Mouse (Mus musculus) ovary, postnatal 14 days (tissue): ENCODE results near the gene Syne1.

Experiments used
- DNase-seq: peaks from one replicate; pipeline ENCODE4 v3.0.0; 2022; ENCODE audit warnings: low spot score

The Syne1 gene

DNA sequence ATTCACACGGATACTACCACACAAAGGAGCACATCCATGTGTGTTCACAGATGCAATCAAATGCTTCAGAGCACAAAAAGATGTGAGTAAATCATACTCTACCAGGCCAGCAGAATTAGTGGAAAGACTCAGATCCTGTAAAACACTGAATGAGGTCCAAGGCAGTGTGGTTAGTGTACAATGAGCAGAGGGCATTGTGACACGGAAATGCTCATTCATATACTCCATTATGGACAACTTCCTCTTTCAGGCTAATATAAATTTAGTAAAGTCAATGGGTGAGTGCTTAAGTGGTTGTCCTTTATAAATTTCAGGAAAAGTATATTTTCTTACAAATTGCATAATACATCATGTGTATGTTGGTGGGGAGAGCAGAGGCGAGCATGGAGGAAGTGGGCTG, 484.2 kb downstream of the Syne1 start:
- no peak for DNase-seq

DNA sequence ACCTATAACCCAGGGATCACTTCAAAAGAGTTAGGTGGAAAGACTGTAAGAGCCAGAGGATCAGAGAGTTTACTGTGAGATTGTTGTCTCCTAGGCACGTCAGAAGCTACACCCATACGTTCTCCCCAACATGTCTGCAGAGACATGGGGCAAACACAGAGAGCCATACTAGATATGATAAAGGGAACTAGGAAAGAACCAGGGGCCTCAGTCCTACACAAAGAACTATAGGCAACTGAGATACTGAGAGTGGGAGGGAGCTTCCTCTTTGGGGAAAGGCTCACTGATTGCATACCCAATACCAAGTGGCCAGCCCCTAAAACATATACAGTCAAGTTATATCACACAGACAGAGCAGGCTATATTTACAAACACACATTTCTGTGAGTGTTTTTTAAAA, 491.3 kb downstream of the Syne1 start:
- DNase-seq = no peak

DNA sequence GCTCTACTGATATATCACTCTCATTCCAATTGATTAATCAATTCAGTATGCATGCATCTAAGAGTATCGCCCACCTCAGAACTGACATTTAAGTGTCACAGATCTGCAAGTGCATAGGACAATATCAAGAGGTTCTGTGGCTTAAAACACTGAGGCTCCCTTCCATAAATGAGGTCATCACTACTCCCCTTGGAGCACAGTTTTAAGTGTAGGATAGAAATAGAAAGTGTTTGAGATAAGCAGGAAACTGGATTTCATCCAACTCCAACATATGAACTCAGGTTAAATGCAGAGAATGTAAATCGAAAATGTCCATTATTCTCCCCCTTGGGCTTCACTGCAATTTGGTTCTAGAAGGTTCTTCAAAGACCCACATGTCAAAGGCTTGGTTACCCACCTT, 492.4 kb downstream of the Syne1 start:
- DNase-seq = no peak

DNA sequence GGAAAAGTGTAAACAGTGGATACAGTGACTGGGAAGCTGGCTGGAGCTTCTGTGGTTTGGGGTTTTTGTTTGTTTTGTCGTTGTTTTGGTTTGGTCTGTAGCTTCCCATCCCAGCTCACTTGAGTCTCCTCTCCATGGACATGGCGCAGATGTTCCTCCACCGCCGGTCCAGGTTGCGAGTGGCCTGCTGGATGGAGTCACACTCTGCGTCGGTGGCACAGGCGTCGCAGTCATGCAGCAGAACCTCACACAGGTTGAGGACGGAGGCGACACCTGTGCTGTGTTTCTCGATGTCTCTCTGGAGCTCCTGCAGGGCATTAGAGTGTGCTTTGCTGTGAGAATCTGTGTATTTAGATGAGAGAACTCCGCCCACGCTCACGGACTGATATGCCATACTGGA, 493.6 kb downstream of the Syne1 start:
- no peak for DNase-seq

DNA sequence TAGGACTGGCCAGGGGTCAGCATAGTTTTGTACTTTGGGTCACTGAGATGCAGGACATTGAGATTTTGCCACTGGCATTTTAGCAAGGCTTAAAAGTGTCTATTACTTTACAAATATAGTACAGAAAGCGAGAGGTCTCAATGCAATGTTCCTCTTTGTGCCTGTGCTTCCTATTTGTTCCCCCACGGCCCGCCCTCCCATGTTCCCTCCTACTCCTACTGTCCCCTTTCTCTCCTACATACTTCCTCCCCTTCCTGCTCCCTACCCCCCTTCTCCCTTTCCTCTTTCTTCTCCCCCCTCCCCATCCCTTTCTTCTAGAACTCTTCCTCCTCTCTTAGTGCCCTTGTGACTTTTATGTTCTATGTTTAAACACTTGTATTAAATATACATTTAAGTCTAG, 494.3 kb downstream of the Syne1 start:
- no peak for DNase-seq

DNA sequence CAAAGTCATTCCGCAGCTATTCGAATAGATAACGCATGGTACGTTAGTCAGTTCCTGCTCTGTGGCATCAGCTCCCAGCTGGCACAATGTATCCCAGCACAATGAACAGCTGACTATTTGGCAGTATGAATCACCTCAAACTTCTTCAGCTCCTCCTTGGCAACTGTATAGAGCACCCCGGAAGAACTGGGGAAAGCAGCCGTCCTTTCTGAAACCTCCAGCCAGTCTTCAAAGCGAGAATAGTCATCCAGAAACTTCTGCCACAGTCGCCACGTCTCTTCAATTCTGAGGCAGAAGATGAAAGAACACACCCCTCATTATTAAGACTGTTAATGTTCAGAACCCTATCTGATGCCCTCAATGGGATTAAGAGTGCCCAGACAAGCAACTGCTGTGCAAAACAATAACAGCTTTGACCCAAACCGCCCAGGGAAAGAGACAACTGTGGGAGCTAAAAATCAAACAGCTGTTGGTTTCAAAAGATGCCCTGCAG, 495.0 kb downstream of the Syne1 start:
- no peak for DNase-seq

DNA sequence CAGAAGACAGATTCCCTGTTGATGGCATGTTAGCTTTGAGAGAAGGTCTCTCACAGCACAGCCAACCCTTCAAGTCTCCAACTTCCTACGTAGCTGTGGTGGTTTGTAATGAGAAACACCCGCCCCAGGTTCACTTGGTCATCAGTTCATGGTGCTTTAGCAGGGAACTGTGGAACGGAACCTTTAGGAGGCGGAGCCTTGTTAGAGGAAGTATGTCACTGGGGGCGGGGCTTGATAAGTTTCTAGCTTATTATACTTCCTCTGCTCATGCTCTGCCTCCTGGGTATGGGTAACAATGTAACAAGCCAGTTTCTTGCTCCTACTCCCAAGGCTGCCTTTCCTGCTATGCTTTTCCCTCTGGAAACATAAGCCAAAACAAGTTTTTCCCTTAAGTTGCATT, 505.6 kb downstream of the Syne1 start:
- no peak for DNase-seq

DNA sequence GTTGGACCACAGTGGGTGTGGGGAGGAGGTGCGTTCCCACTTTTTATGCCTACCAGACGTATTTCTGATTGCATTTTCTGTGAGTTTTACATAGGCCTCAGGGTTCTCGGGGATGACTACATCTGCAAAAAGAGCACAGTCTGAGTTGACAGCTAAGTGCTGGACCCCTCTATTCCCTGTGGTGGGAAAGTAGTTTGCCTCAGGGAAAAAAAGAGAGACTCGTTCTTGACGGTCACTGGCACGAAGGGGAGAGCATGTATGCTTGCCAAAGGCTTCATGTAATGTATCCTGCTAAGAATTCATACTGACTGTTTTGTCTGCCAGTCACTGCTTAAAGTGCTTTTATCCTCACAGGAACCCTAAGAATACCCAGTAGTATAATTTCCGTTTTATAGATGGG, 506.1 kb downstream of the Syne1 start:
- DNase-seq = no peak

DNA sequence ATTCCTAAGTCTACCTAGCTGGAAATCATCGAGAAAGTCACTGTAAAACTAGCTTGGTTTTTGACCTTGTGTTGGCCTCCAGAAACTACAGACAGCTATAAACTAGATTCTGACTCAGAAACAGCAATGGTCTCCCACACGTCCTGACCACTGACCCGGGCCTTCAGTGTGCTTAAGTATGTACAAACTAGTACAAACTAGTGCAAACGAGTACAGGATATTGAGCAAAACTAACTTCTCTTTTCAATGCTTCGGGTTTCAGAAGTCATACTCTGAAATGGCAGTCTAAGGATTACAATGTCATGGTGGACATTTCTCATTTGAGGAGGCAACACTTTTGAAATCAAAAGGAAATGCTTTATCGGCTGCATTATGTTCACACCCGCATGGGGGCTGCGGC, 506.8 kb downstream of the Syne1 start:
- no peak for DNase-seq

DNA sequence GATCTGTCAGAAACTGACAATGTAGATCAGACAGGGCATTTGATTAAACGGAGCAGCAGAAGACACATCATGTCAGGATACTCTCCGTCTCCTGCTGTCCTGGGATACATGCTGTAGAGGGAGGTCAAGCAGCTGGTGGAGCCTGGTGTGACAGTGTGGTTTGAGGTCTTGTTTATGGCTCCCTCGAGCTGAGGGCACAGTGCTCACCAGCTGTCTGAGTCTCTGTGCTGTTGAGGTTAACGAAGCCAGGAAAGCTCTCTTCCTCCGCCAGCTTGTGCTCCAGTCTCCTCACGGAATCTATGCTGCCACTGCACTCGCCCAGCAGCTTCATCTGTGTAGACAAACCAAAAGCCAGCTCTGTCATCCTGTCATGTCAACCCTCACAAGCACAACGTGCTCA, 510.0 kb downstream of the Syne1 start:
- no peak for DNase-seq

DNA sequence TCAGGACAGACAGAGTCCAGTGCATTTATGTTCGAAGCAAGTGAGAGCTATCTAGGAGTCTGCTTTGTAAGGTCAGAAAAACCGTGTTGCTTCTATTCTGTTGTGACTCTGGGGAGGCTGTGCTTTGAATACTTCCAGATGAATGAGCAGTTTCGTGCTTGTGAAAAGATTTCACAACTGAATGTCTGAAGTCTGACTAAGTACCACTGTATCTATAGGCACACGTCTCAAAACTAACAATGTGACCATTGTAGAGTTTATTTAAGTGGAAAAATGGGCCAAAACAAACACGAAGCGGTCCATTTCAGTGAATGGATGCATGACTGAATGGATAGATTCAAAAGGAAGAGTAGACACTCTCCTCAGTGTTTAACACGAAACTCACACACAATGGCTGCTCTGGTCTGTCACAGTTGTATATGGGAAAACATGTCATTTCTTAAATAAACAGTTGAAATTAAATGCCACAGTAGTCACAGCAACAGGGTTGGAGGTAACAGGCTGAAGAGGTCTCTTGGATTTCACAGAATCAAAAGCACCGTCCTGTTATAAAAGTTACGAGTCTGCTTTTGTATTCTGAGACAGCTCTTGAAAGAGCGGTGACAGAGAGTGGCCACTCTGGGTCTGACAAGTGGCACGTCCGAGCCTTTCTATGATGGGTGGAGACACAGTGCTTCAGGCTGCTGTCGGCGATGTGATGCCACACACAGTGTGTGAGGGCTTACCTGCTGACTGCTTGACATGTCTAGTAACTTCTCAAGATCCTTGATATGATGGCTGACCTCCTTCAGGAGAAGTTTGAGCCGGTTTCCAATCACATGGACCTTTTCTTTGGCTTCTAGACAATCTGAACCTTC, 518.9 kb downstream of the Syne1 start:
- no peak for DNase-seq

DNA sequence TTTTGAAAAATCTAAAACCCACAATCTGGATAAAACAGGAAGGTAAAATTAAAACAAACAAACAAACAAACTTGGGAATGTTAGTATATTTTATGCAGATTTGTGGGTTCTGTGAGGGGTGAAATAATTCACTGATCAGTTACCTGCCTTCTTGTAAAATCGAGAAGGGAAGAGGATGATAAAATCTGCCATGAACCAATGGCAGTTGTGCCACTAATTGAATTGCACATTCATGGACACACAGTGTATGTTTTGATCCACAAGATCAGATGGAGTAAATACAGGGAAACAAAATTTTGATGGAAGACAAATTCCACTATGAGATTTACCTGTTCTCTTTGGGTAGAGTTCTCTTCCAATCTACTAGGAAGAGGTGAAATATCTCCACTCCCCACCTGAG, 521.4 kb downstream of the Syne1 start:
- no peak for DNase-seq

DNA sequence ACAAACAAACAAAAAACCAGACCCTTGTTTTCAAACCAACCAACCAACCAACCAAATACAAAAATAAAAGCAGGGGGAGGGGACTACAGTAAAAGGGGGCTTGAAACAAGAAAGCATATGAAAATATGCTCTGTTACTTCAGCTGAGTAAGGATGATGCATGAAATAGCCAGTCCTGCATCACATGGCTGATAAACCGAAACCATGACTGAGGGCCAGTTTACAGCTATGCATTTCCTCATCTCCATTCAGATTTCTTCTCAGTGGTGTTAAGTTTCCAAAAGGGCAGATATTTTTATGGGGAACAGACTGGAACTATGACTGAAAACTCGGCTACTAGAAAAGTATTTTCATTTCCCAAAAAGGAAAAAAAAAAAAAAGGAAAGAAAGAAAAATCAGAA, 522.1 kb downstream of the Syne1 start:
- DNase-seq = no peak

DNA sequence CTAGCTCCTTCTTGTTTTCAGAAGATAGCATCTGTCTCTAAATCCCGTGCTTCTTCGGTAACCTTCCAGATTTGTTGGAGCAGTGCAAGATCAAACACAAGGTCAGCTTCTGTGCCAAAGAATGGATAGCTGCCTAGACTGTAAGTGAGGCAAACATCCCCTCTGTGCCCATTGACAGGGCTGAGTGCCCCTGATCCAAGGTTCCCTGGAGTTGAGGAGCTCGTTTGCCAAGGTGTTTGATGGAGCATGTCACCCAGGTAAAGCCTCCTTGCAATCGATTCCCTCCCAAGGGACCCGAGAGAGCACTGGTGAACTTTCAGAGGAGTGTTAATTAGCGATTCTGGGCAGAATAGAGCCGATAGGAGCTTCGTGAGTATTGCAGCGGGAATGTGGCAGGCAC, 523.0 kb downstream of the Syne1 start:
- no peak for DNase-seq

DNA sequence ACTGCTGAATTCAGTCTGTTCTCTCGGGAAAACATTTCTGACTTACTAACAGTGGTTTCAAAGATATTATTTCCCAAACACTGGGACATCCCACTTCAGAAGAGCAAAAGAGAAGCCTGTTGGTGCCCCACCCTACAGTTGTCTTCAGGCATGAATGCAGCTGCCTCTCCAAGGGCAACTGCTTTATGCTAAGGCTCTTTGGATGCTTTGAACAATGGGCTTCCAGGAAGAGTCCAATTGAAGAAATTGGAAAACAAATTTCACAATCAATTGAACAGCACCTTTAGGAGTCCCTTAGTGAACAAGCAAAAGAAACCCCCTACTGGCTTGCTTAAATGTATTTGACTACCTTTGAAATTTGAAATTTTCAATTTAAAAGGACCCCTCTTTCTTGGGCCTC, 524.1 kb downstream of the Syne1 start:
- DNase-seq = no peak

DNA sequence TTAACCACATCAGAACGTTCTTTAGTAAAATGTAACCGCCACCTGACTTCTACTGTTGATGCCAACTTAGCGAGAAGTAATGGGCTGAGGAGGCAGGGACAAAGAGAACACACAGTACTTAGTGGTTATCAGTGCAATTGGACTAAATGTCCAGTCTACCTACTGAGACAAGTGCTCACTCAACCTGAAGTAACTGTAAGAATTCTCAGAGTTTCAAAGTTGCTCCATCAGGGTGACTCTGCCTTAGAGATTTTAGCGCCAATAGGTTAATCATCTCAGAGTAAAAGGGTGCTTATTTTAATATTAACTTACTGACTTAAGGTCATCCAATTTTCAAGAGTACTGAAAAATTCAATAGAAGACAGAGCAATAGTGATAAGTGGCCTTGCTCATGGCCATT, 525.4 kb downstream of the Syne1 start:
- DNase-seq = no peak

DNA sequence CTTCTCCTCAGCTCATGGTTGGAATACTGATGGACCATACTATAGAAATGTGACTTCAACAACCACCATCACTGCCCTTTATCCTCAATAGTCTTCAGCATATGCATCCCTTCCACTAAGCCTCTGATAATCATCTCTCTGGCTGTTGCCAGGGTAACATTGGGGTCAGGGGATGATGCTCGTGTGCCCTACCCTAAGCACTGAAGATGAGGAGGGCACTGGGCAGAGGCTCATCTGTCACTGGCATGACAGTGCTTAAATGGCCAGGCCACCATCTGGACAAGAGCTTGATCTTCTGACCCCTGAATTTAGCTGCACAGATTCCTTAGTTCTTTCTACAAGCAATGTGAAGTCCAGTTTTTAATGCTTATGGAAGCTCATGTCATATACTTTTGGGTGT, 534.1 kb downstream of the Syne1 start:
- DNase-seq = no peak

DNA sequence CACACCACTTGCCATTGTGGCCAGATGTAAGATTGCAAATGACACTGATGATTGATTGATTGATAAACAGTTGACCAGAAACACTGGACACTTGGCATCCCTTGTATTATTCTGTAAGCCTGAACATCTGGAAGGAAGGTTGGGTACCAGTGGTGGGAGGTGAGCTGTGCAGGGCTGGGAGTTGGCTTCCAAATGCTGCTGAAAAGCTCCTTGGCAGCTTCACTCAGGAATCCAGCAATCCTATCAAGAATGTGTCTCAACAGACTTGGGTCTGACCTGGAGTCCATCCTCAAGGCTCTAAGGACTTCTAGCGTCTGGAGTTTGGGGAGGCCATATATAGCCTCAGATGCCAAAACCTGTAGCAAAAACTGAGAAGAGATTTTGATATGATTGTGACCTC, 536.3 kb downstream of the Syne1 start:
- DNase-seq = no peak

DNA sequence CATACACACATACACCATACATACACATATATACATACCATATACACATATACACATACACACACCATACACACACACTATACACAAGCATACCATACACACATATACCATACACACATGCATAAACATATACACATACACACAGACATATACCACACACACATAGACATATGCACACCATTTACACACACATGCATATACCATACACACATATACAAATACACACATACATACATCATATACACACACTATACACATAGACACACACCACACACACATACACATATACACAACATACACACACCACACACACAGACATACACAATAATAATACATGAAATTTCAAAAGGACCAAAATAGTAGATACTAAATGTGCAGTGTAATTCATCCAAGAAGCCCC, 539.3 kb downstream of the Syne1 start:
- no peak for DNase-seq

DNA sequence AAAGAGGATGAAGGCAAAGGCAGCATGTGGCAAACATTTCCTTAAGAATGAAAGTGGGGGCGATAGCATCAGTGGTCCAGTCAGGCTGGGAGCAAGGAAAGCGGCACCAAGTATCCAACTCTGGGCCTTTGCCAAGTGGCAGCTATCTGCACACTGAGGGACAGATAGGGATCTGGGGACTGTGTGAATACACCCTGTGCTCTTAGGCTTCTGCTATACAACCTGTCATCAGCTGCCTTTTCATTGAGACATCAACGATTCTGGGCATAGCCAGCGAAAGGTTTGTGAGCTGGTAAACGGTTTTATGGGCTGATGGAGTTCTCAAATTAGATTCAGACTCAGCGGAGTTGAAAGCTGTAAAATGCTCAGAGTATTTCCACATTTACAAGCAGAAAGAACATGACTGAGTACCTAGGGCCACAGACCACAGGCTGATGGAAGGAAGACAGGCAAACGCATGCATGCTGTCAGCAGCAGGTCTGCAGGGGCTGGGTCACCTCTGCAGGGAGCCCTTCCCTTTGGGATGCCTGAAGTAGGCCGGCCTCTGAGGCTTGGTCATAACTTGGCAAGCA, 542.4 kb downstream of the Syne1 start:
- DNase-seq = no peak

DNA sequence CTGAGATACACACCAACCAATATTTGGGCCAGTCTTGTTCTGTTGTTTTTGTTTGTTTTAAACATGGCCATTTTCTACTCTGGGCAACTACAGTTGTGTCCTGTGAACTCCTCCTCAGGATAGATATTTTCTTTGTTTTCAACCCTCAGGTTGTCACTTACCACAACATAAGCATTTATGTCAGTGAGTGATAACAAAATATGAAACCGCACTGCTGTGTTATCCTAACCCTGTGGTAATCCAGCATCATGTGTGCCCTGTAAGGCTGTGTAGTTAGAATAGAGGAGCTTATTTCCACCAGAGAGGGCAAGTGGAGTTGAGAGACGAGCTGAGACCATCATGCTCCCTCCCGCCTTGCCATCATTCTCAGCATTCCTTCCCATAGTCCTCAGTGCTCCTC, 554.7 kb downstream of the Syne1 start:
- DNase-seq = no peak

DNA sequence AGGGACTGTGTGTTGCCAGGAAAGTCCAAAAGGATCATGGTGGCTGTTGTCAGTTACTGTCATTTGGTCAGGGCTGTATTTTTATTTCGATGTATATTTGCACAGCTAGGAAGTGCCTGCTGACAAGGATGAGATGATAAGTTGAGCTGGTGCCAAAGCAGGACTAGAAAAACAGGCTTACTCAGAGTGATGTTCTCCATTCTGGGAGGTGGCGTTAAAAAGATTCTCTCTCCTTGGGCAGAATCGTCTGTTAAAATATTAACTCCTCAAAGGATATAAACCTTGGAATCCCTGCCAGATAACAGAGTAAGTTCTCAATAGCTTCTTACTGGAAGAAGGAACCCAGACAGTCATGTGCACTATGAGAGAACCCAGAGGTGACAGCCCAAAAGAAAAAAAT, 557.5 kb downstream of the Syne1 start:
- DNase-seq = no peak

DNA sequence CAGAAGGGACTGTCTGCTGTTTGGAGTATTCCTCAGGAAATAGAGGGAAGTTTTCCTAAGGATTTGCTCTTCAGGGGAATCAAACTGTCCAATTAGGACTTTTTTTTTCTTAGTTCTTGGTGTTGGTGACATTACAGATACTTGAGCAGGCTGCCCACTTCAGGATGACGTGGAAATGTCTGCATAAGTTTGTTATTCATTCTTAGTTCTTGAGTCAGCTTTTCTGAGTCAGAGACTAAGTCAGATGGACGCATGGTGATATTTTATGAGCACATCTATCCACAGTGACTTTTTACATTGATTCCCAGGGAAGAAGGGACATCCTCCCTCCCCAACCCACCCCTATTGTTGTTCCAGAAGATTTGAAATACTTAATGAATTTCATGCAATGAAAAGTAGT, 567.4 kb downstream of the Syne1 start:
- DNase-seq = no peak

DNA sequence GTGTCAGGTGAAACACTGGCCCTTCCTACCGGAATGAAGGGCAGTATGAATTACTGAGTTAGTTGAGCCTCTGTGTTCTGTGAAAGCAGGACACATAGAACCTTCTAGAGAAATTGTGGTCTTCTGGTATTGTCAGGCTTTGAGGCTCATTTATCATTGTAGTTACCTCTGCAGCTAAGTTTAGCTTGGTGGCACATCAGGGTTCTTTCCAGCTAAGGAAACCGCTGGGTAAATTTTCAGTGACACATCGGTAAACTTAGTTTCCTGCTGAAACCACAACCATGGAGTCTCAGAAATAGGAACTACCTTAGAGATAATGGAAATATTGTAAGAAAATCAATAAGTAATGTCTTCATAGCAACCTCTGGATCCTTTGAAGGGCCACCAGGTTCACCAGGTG, 573.9 kb downstream of the Syne1 start:
- DNase-seq = no peak
